Mouse (Mus musculus): Measurements from ENCODE around the gene Hivep3.

DNA sequence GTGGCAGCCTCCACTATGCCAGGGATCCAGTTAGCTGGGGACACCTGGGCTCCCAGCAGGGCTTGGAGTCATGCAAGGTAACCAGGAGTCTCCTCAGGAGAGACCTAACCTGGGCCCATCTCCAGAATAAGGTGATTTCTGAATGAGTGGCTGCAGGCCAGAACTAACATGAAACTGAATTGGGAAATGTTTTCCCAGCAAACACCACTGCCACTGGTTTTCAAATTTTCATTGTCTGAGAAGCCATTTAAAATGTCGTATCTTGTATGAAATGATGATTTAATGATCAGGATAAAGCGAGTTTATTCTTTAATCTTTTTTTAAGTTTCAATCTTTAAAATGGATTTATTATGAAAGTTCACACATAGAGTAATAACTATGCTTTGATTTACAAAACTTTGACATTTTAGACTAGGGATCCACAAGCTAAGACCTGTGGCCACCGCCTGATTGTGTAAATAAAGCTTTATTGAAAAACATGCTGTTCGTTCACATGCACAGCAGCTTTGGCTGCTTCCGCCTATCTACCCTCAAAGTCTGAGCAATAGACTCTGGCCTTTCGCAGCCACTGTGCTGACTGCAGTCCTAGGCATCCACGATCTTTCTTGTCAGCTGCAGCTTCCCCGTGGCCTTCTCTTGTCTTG is 334.1 kb downstream of the Hivep3 start:
- TF ChIP-seq POLR2A (IDR thresholded peaks at IDR 0.05; ENCODE audit: borderline replicate concordance, extremely low read depth, insufficient read depth, insufficient read length, poor library complexity, severe bottlenecking) (no peak), CTCF (IDR thresholded peaks at IDR 0.05; ENCODE audit: borderline replicate concordance, extremely low read depth, insufficient read depth, insufficient read length) (no peak)
